Mouse (Mus musculus) MEL (cell line): Measurements from ENCODE around the gene Casc3. TPM values are rescaled to one million over a fixed set of nuclear protein-coding genes. Genes with fewer than 3 reads are reported as not detected.
A peak's percentile ranks its signal among the peaks of the same experiment; 100 is the strongest.

ENCODE experiments used
- DNase-seq: peaks from one replicate; pipeline ENCODE4 v3.0.0; 2011; ENCODE audit warnings: low read depth, low spot score
- H3K27ac ChIP-seq: 2 replicates; pipeline ENCODE4 v1.5.1; 2012; ENCODE audit warnings: low read depth, mild to moderate bottlenecking, control low read depth, low read length, moderate library complexity; ENCODE audit not compliant: control insufficient read depth
- H3K27me3 ChIP-seq, 2 experiments: fragments of 150-350 bp in 1 of 2; sonication (generic) in 1 of 2; 2 replicates each; pipeline ENCODE4 v1.6.1; 2012; ENCODE audit warnings: low read length in 2 of 2, mild to moderate bottlenecking in 2 of 2, improper control_type of control experiment in 1 of 2, moderate library complexity in 1 of 2; ENCODE audit not compliant: insufficient read depth in 2 of 2, control insufficient read depth in 1 of 2
- H3K36me3 ChIP-seq, 2 experiments: 2 replicates each; pipeline ENCODE4 v1.6.1; 2012 to 2014; ENCODE audit warnings: low read length in 2 of 2, improper control_type of control experiment in 1 of 2, inconsistent platforms in 1 of 2, mild to moderate bottlenecking in 1 of 2; ENCODE audit not compliant: insufficient read depth in 2 of 2, control insufficient read depth in 1 of 2
- H3K4me1 ChIP-seq, 2 experiments: fragments of 150-350 bp in 1 of 2; sonication (generic) in 1 of 2; 2 replicates each; pipeline ENCODE4 v1.6.1; 2012; ENCODE audit warnings: low read length in 2 of 2, improper control_type of control experiment in 1 of 2, mild to moderate bottlenecking in 1 of 2; ENCODE audit not compliant: insufficient read depth in 2 of 2, control insufficient read depth in 1 of 2
- H3K4me3 ChIP-seq, 2 experiments: fragments of 150-350 bp in 1 of 2; sonication (generic) in 1 of 2; 2 replicates each; pipeline ENCODE4 v1.5.1; 2012; ENCODE audit warnings: low read depth in 2 of 2, low read length in 2 of 2, mild to moderate bottlenecking in 2 of 2, moderate library complexity in 2 of 2, control low read depth in 1 of 2, improper control_type of control experiment in 1 of 2; ENCODE audit not compliant: control insufficient read depth in 1 of 2, insufficient read depth in 1 of 2
- H3K79me2 ChIP-seq: 2 replicates; pipeline ENCODE4 v1.6.1; 2012; ENCODE audit warnings: mild to moderate bottlenecking, low read length, moderate library complexity; ENCODE audit not compliant: control insufficient read depth, poor library complexity, insufficient read depth
- H3K9ac ChIP-seq: 2 replicates; pipeline ENCODE4 v1.6.1; 2012; ENCODE audit warnings: low read depth, mild to moderate bottlenecking, control low read depth, low read length, moderate library complexity; ENCODE audit not compliant: control insufficient read depth, poor library complexity, severe bottlenecking
- H3K9me3 ChIP-seq: fragments of 150-350 bp; sonication (generic); replicated peaks from 2 replicates; pipeline ENCODE4 v1.6.1; 2012; ENCODE audit warnings: mild to moderate bottlenecking, low read length, improper control_type of control experiment, moderate library complexity; ENCODE audit not compliant: insufficient read depth
- CHD1 ChIP-seq: IDR thresholded peaks from 2 replicates; pipeline ENCODE4 v1.6.1; 2012; ENCODE audit warnings: low read depth, mild to moderate bottlenecking, inconsistent platforms, low read length, improper control_type of control experiment
- CHD2 ChIP-seq: IDR thresholded peaks from 2 replicates; pipeline ENCODE4 v1.6.1; 2011; ENCODE audit warnings: low read length, improper control_type of control experiment
- CTCF ChIP-seq, 3 experiments: IDR thresholded peaks in 2 of 3; conservative IDR thresholded peaks in 1 of 3; 2 replicates each; pipeline ENCODE4 v1.5.1; 2011 to 2012; ENCODE audit warnings: low read length in 3 of 3, low read depth in 2 of 3, mild to moderate bottlenecking in 2 of 3, improper control_type of control experiment in 1 of 3, inconsistent platforms in 1 of 3, mixed read lengths in 1 of 3, moderate library complexity in 1 of 3; ENCODE audit not compliant: control insufficient read depth in 1 of 3, insufficient read depth in 1 of 3, poor library complexity in 1 of 3, severe bottlenecking in 1 of 3
- E2F4 ChIP-seq: IDR thresholded peaks from 2 replicates; pipeline ENCODE4 v1.6.1; 2011; ENCODE audit warnings: low read depth, low read length, improper control_type of control experiment, borderline replicate concordance
- ELF1 ChIP-seq: IDR thresholded peaks from 2 replicates; pipeline ENCODE4 v1.6.1; 2014; ENCODE audit warnings: low read depth, mild to moderate bottlenecking, inconsistent platforms, low read length, improper control_type of control experiment, moderate library complexity
- GATA1 ChIP-seq: IDR thresholded peaks from 2 replicates; pipeline ENCODE4 v1.6.1; 2011; ENCODE audit warnings: low read depth, low read length, improper control_type of control experiment
- HCFC1 ChIP-seq: IDR thresholded peaks from 2 replicates; pipeline ENCODE4 v1.6.1; 2012; ENCODE audit warnings: low read depth, mild to moderate bottlenecking, inconsistent platforms, low read length, improper control_type of control experiment, moderate library complexity
- JUND ChIP-seq: IDR thresholded peaks from 2 replicates; pipeline ENCODE4 v1.6.1; 2011; ENCODE audit warnings: low read depth, mild to moderate bottlenecking, improper control_type of control experiment, low read length
- KAT2A ChIP-seq: conservative IDR thresholded peaks from 2 replicates; pipeline ENCODE4 v1.6.1; 2012; ENCODE audit warnings: low read depth, low read length, improper control_type of control experiment, inconsistent platforms
- MAX ChIP-seq: IDR thresholded peaks from 2 replicates; pipeline ENCODE4 v1.6.1; 2011; ENCODE audit warnings: low read length, improper control_type of control experiment
- MAZ ChIP-seq: IDR thresholded peaks from 2 replicates; pipeline ENCODE4 v1.6.1; 2012; ENCODE audit warnings: low read depth, mild to moderate bottlenecking, inconsistent platforms, low read length, improper control_type of control experiment
- MYB ChIP-seq: IDR thresholded peaks from 2 replicates; pipeline ENCODE4 v1.6.1; 2011; ENCODE audit warnings: mild to moderate bottlenecking, low read depth, low read length, improper control_type of control experiment
- MYC ChIP-seq: IDR thresholded peaks from 2 replicates; pipeline ENCODE4 v1.6.1; 2011; ENCODE audit warnings: low read depth, mild to moderate bottlenecking, low read length, improper control_type of control experiment, moderate library complexity
- NELFE ChIP-seq: IDR thresholded peaks from 2 replicates; pipeline ENCODE4 v1.6.1; 2011; ENCODE audit warnings: low read depth, low read length, improper control_type of control experiment
- POLR2A ChIP-seq, 2 experiments: IDR thresholded peaks; 2 replicates each; pipeline ENCODE4 v1.6.1; 2011 to 2012; ENCODE audit warnings: low read length in 2 of 2, mild to moderate bottlenecking in 2 of 2, control low read depth in 1 of 2, improper control_type of control experiment in 1 of 2, low read depth in 1 of 2, moderate library complexity in 1 of 2; ENCODE audit not compliant: control insufficient read depth in 1 of 2, insufficient read depth in 1 of 2, poor library complexity in 1 of 2
- POLR2AphosphoS2 ChIP-seq: IDR thresholded peaks from 2 replicates; pipeline ENCODE4 v1.6.1; 2011; ENCODE audit warnings: low read length, improper control_type of control experiment
- POLR2AphosphoS5 ChIP-seq: IDR thresholded peaks from 2 replicates; pipeline ENCODE4 v1.6.1; 2012; ENCODE audit warnings: low read depth, borderline replicate concordance, mild to moderate bottlenecking, inconsistent platforms, low read length, moderate library complexity, mixed read lengths
- RAD21 ChIP-seq: IDR thresholded peaks from 2 replicates; pipeline ENCODE4 v1.6.1; 2011; ENCODE audit warnings: mild to moderate bottlenecking, low read depth, low read length, improper control_type of control experiment
- SIN3A ChIP-seq: IDR thresholded peaks from 2 replicates; pipeline ENCODE4 v1.6.1; 2012; ENCODE audit warnings: low read length, improper control_type of control experiment, inconsistent platforms
- SMC3 ChIP-seq: IDR thresholded peaks from 2 replicates; pipeline ENCODE4 v1.6.1; 2011; ENCODE audit warnings: low read depth, low read length, improper control_type of control experiment
- TAL1 ChIP-seq: IDR thresholded peaks from 2 replicates; pipeline ENCODE4 v1.6.1; 2012; ENCODE audit warnings: mild to moderate bottlenecking, inconsistent platforms, low read length, moderate library complexity, mixed read lengths
- TBP ChIP-seq: IDR thresholded peaks from 2 replicates; pipeline ENCODE4 v1.8.0; 2011; ENCODE audit warnings: low read depth, low read length, improper control_type of control experiment
- TCF12 ChIP-seq: IDR thresholded peaks from 2 replicates; pipeline ENCODE4 v1.6.1; 2014; ENCODE audit warnings: low read depth, mild to moderate bottlenecking, inconsistent platforms, low read length, improper control_type of control experiment, moderate library complexity
- USF1 ChIP-seq: IDR thresholded peaks from 2 replicates; pipeline ENCODE4 v1.6.1; 2014; ENCODE audit warnings: low read depth, mild to moderate bottlenecking, inconsistent platforms, low read length, improper control_type of control experiment, moderate library complexity
- USF2 ChIP-seq, 2 experiments: IDR thresholded peaks; 2 replicates each; pipeline ENCODE4 v1.6.1; 2011 to 2012; ENCODE audit warnings: improper control_type of control experiment in 2 of 2, low read length in 2 of 2, borderline replicate concordance in 1 of 2, inconsistent platforms in 1 of 2, low read depth in 1 of 2, mild to moderate bottlenecking in 1 of 2; ENCODE audit not compliant: insufficient read depth in 1 of 2
- ZMIZ1 ChIP-seq: IDR thresholded peaks from 2 replicates; pipeline ENCODE4 v1.6.1; 2012; ENCODE audit warnings: low read depth, mild to moderate bottlenecking, inconsistent platforms, low read length, improper control_type of control experiment, moderate library complexity
- ZNF384 ChIP-seq: IDR thresholded peaks from 2 replicates; pipeline ENCODE4 v1.6.1; 2012; ENCODE audit warnings: low read depth, mild to moderate bottlenecking, inconsistent platforms, low read length, improper control_type of control experiment
- polyA plus RNA-seq, 2 experiments: library from polyadenylated mRNA; stranded (reverse) in 1 of 2; unstranded in 1 of 2; fragments of >175 nt in 1 of 2; fragments of >200 nt in 1 of 2; gene quantifications; 2 replicates each; pipeline versions ENCODE4 v1.2.1 to v1.2.4; 2012; ENCODE audit warnings: low replicate concordance in 2 of 2, low read depth in 1 of 2; ENCODE audit not compliant: insufficient read length in 2 of 2, insufficient read depth in 1 of 2, missing spikeins in 1 of 2
- total RNA-seq: library from RNA; depleted of rRNA; stranded (reverse); fragments of 300-350 nt; gene quantifications from 2 replicates; pipeline ENCODE4 v1.2.3, GENCODE M21; 2012

The Casc3 gene
- total and polyA plus RNA-seq, 3 experiments: 18.2 to 61.0 (median 58.6) TPM

GRCm38 (mm10) chr11:98773635-98774295, 30.9 kb upstream of the Casc3 start (continued):
- TF ChIP-seq MYB (no peak), JUND (no peak), CTCF (IDR thresholded peaks at IDR 0.05 in 2 of 3, conservative IDR thresholded peaks at IDR 0.05 in 1 of 3; ENCODE audit: control insufficient read depth in 1 of 3, insufficient read depth in 1 of 3, low read depth in 2 of 3, low read length in 3 of 3, poor library complexity in 1 of 3, severe bottlenecking in 1 of 3) (no peak), TBP (peak; percentile 61; the same call in 1 of the 2 replicates), USF2 (IDR thresholded peaks at IDR 0.05; ENCODE audit: borderline replicate concordance in 1 of 2, insufficient read depth in 1 of 2, low read depth in 1 of 2, low read length in 2 of 2) (peak in 1 of 2 experiments; percentile 43; a peak in 1 of 4 replicates), HCFC1 (peak; percentile 63), TAL1 (no peak), SMC3 (no peak), TCF12 (peak; percentile 20; the same call in 1 of the 2 replicates), RAD21 (no peak), POLR2A (IDR thresholded peaks at IDR 0.05; ENCODE audit: control insufficient read depth in 1 of 2, insufficient read depth in 1 of 2, low read depth in 1 of 2, low read length in 2 of 2, poor library complexity in 1 of 2) (peak; percentile 28 to 63; a peak in 1 of 4 replicates)
- TF ChIP-seq, all 39 proteins: peak for 15

- peak within 1 kb of the TSS; percentile 47 for H3K27ac ChIP-seq
- peak within 1 kb of the TSS; percentile 41 to 57 for H3K4me3 ChIP-seq
- no peak for DNase-seq
- peaks cover 0 to 24% of the 10 kb centered on the region in 2 experiments; a peak in 2 of 4 replicates for H3K36me3 ChIP-seq
- no peaks in the 10 kb centered on the region for H3K9me3 ChIP-seq
- TF ChIP-seq USF1: no peak
- no peak for TF ChIP-seq E2F4
- no peak for TF ChIP-seq KAT2A
- no peak for TF ChIP-seq SMC3
- TF ChIP-seq POLR2AphosphoS2: no peak
- no peak for TF ChIP-seq ZMIZ1
- TF ChIP-seq NELFE: peak; percentile 82
- TF ChIP-seq JUND: no peak
- TF ChIP-seq CHD2: no peak
- no peak for TF ChIP-seq MAX
- TF ChIP-seq CHD1: 0 out of 2 replicates have a peak, but pooled peaks have one; percentile 57
- no peak; a peak in 1 of 4 replicates for TF ChIP-seq POLR2A (IDR thresholded peaks at IDR 0.05; ENCODE audit: control insufficient read depth in 1 of 2, insufficient read depth in 1 of 2, low read depth in 1 of 2, low read length in 2 of 2, poor library complexity in 1 of 2)
- no peak for TF ChIP-seq MYC
- no peak for TF ChIP-seq SIN3A
- TF ChIP-seq MAZ: 0 out of 2 replicates have a peak, but pooled peaks have one; percentile 3
- no peak for TF ChIP-seq POLR2AphosphoS5
- TF ChIP-seq HCFC1: no peak
- TF ChIP-seq CTCF (IDR thresholded peaks at IDR 0.05 in 2 of 3, conservative IDR thresholded peaks at IDR 0.05 in 1 of 3; ENCODE audit: control insufficient read depth in 1 of 3, insufficient read depth in 1 of 3, low read depth in 2 of 3, low read length in 3 of 3, poor library complexity in 1 of 3, severe bottlenecking in 1 of 3): no peak
- no peak for TF ChIP-seq ELF1
- TF ChIP-seq TAL1: no peak
- no peak for TF ChIP-seq GATA1
- TF ChIP-seq ZNF384: no peak
- H3K27me3 ChIP-seq: no peaks in the 10 kb centered on the region
- H3K9ac ChIP-seq: peak within 1 kb of the TSS; percentile 74
- peaks cover 15 to 40% of the 10 kb centered on the region in 2 experiments for H3K4me1 ChIP-seq
- no peaks in the 10 kb centered on the region; the same call in 1 of the 2 replicates for H3K79me2 ChIP-seq
These were observed 29.9 kb upstream of the Casc3 start, which contains the start of gene Nr1d1 for GRCm38 (mm10) chr11:98774582-98775347. TSS of gene Nr1d1 (minus strand) at chr11:98775333.
